Mouse (Mus musculus) kidney, adult 18-20 months (tissue): ENCODE measurements around the gene St3gal5.
"Not testable (repeated sequence)": the region's sequence is repeated elsewhere in the genome, so short reads cannot be mapped to it uniquely, and the experiment has no call there.

ENCODE experiments used
- DNase-seq: peaks from one replicate; pipeline ENCODE4 v3.0.0; 2021

The St3gal5 gene

GRCm38 (mm10) chr6:72134850-72135515 is 37.6 kb downstream of the St3gal5 start:
- DNase-seq, result no peak

DNA sequence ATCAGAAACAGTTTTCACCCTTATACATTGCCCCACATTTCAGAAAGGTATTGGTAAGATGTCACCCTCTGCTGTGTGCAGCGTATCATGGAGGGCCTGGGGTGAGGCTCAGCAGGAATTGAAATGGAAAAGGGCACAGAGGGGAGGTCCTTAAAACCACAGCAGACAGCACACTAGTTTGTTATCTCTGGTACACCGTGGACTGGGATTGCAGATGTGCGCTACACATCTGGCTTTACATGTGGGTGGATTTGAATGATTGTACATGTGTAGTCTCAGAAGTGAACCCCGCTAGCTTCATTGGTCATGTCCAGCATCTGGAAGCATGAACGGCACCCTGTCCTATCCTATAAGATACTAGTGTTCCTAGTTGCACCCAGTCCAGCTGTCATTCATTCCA is 38.6 kb downstream of the St3gal5 start:
- DNase-seq, result no peak

GRCm38 (mm10) chr6:72136543-72136942 is 39.2 kb downstream of the St3gal5 start:
- no peak for DNase-seq

DNA sequence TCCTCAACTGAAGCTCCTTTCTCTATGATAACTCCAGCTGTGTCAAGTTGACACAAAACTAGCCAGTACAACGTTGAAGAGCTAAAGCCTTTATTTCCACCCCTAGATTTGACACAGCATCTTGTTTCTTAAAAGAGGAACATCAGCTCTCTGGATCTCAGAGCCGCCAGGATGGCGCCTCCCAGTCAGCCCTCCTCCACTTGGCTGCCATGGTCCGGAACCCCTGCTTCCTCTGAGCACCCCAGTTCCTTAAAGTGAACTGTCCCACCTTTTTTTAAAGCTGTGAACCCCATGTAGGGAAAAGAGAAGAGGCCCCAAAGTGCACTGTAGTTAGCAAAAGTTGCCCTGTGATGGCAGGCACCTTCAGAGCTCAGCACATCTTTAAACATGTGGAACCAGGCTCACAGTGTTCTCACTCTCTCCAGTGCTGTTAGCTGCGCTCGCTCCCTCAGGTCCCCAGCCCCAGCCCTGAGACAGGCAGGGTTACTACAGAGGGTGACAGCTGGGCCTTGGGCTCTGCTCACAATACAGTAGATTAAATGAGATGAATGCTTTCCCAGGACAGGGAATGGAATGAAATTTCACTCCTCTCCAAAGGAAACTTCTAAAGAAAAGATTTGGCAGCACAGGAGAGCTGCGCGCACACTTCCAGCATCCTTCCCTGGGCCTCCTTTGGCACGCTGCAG is 42.3 kb downstream of the St3gal5 start:
- DNase-seq, result no peak

DNA sequence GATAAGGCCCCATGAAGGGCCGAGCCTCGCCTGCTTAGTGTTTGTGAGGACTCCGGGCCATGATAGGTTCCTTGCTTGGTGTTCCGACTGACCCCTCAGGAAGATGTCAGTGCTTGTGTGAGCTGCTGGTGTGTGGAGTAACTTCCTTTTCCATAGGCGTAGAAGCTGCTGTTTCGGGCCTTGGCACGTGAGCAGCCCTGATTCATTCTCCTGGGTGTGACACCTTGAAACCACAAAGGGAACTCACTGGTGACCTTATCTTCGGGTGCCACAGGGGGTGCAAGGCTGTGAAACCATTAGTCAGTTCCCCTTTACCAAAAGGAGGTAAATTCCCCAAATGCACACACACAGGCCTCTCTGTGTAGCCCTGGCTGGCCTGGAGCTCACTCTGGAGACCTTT is 43.0 kb downstream of the St3gal5 start:
- DNase-seq, result no peak

GRCm38 (mm10) chr6:72141191-72141590 is 43.8 kb downstream of the St3gal5 start:
- no peak for DNase-seq

DNA sequence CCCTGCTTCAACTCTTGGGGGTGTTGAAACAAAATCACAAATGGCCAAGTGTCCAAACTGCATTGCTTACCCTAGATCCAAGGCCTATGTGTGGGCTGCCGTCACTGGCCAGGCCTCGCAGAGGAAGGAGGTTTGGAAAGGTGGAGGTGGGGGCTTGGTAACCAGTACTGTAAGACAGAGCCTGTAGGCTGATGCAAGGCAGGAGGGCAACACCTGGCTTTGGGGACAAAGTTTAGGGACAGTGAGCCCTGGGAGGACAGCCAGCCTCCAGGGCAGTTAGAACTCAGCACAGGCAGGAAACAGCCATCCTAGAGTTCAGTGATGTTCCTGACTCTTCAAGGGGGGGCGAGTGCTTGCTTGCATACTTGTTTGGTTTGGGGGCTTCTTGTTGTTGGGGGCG is 45.2 kb downstream of the St3gal5 start:
- no peak for DNase-seq

- DNase-seq, result no peak
Observed at GRCm38 (mm10) chr6:72144353-72144752, 47.0 kb downstream of the St3gal5 start.

- no peak for DNase-seq
Observed at GRCm38 (mm10) chr6:72146803-72147202, 49.4 kb downstream of the St3gal5 start.

DNA sequence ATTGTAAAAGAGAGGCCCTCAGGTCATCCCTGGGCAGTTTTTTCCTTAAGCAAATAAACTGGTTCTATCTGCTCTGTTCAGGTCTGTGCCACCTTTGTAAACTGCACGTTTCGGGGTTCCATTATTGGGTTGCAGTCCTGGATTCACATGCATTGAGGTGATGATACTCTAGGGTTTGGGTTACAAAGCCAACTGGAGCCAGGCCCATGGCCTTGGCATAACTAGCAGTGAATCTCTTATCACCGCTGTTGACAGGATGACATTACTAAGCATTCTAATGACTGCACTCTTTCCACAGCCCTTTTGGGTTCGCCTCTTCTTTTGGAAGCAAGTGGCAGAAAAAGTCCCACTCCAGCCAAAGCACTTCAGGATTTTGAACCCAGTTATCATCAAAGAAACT is 51.3 kb downstream of the St3gal5 start:
- no peak for DNase-seq

DNA sequence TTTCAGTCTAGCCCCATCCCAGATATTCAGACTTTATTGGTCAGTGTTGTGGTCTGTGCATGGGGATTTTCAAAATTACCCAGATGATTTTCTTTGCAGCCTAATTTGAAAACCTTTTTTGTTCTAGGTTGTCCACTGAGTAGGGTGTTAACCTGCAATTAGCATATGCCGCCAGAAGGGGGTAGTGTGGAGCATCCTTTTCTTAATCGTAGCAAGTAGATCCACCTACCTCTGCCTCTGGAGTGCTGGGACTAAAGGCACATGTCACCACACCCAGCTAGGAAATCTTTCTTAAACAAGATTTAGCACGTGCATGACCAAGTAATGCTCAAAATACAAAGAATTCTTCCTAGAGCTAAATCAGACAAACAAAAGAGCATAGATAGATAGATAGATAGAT is 52.4 kb downstream of the St3gal5 start:
- no peak for DNase-seq

DNA sequence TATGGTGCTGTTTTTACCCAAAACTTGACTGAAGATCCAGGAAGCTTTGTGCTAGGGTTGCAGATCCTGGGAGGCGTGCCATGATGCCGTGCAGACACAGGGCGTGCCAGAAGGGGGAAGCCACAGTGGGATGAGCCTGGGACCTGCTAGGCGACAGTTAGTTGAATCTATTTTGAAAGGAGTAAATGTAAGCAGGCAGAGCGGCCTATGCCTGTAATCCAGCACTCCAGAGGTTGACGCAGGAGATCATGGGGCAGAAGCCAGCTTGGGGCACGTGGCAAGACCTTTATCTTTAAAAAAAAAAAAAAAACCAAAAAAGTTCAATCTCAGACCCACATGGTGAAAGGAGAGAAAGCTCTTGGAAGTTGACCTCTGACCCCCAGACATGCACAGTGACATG is 55.3 kb downstream of the St3gal5 start:
- no peak for DNase-seq

DNA sequence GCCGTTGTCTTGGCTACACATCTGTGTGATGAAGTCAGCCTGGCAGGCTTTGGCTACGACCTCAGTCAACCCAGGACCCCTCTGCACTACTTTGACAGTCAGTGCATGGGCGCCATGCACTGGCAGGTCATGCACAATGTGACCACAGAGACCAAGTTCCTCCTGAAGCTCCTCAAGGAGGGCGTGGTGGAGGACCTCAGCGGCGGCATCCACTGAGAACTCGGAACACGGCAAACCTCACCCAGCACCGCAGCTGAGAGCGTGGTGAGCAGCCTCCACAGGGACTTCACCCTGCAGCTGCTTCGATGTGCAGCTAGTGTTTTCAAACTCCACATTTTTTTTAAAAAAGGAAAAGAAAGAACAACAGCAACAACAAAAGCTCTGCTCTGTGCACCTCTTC is 56.1 kb downstream of the St3gal5 start:
- DNase-seq, result no peak

- DNase-seq, result not testable (repeated sequence)
Observed at GRCm38 (mm10) chr6:72154008-72154407, 56.6 kb downstream of the St3gal5 start.

GRCm38 (mm10) chr6:72154938-72155531 is 57.6 kb downstream of the St3gal5 start:
- DNase-seq, result no peak

DNA sequence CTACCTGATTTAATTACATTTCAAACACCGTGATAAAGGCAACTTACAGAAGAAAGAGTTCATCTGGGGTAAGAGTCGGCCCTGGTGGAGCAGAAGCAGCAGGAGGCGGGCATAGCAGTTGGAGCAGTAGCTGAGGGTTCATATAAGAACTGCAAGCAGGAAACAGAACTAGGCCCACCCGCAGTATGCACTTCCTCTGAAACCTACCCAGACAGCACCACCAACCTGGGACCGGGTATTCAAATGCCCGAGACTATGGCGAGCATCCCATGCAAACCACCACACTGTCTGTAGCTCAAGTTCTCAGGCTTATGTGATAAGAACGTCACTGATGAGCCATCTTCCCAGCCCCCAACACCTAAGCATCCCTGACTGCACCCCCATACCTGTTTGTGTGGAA is 58.3 kb downstream of the St3gal5 start:
- no peak for DNase-seq

DNA sequence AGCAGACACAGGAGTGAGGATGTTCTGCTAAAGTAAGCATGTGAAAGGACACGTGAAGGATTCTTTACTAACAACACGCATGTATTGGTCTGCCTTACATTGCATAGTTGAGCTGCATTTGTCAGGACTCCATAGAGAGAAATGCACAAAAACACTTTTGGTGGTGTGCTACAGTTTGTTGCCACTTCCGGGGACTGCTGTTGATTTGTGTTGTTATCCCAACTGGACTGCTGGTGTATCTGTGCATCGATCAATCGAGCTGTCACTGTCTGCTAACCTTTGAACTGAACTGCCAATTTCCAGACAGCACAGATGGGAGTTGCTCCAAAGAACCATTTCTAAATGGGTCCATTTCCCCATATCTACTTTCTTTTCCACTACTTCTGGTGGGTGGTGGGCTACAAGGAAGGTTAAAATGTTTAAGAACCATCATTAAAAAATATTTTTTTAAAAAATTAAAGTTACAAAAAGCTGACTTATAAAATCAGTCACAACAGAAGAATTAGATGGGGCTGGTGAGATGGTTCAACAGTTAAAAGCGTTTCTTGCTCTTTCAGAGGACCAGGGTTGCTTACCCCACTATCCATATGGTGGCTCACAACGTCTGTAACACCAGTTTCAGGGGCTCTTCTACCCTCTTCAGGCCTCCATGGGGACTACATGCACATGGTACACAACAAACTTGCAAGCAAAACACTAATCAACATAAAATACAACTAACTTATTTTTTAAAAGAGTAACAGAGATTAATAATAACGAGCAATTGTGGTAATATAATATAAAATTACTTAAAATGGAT is 61.8 kb downstream of the St3gal5 start:
- DNase-seq, result no peak

DNA sequence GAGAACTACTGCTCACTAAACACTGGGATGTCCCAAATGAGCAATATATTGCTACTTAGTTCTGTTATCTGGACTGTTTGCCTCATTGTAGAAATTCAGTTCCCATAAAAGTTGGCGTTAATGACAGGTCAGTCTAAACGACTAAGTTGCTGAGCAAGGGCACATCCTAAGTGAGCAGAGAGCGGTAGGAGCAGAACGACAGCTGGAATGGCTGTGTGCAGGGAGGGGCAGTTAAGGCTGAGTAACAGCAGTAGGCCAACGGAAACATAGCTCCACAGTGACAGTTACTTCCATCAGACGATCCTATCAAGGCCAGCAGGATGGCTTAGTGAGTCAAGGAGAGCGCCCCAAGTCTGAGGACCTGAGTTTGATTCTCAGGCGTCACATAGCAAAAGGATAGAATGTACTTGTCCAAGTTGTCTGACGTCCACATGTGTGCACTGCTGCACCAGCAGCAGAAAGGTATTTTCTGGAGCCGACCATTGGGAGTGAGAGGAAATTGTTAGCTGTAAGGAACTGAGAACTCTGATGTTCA is 62.5 kb downstream of the St3gal5 start:
- DNase-seq, result no peak

DNA sequence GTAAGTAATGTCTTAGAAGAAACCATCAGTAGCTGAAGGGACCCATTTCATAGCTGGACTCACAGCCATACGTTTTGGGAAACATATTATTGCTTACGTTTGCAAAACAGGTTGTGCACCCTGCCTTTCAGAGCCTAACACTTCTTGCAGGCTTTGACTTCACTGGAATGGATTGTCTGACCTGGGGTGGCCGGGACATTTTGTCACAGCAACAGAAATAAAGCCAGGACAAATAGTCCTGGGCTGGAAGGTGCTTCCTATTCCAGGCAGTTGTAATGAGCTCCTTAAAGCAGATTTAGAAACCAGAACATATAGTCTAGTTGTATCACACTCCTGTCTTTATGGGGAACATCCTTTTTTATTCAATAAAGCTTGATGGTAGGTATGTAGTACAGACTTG is 63.6 kb downstream of the St3gal5 start:
- no peak for DNase-seq

DNA sequence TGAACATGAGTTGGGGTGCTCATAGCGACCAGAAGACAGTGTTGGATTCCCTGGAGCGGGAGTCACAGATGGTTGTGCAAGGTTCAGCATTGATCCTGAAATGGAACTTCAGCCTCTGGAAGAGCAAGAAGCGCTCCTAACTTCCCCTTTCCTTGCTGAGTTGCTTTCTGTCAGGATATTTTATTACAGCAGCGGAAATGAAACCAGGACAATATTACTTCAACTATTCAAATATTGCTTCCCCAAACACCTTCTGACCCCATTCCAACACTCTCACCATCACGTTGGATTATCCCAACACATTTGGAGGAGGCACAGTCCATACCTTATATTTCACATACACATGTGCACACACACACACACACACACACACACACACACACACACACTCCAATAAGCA is 64.4 kb downstream of the St3gal5 start:
- no peak for DNase-seq

- peak; percentile 78 for DNase-seq
Observed at GRCm38 (mm10) chr6:72162155-72162890, 64.9 kb downstream of the St3gal5 start.
